Mouse (Mus musculus) forebrain, embryonic 15.5 days (tissue): ENCODE results near the gene Stom. TPM values are rescaled to one million over a fixed set of nuclear protein-coding genes. Genes with fewer than 3 reads are reported as not detected.

Source experiments
- ATAC-seq: fragments of 200-750 bp; cut with Nextera tagmentation; replicated peaks from 2 replicates; pipeline ENCODE4 v1.8.0; 2017; ENCODE audit warnings: mild to moderate bottlenecking, moderate TSS enrichment, moderate library complexity
- H3K27ac ChIP-seq: fragments of 300-500 bp; sonication (generic); replicated peaks from 2 replicates; pipeline ENCODE4 v1.5.1; 2015; ENCODE audit warnings: mild to moderate bottlenecking, inconsistent platforms
- H3K27me3 ChIP-seq: fragments of 300-500 bp; sonication (generic); 2 replicates; pipeline ENCODE4 v1.6.1; 2015; ENCODE audit warnings: inconsistent platforms
- H3K36me3 ChIP-seq: fragments of 300-500 bp; sonication (generic); 2 replicates; pipeline ENCODE4 v1.6.1; 2015; ENCODE audit warnings: mild to moderate bottlenecking, inconsistent platforms
- H3K4me1 ChIP-seq: fragments of 300-500 bp; sonication (generic); 2 replicates; pipeline ENCODE4 v1.6.1; 2015; ENCODE audit warnings: inconsistent platforms
- H3K4me2 ChIP-seq: fragments of 300-500 bp; sonication (generic); replicated peaks from 2 replicates; pipeline ENCODE4 v1.6.1; 2015; ENCODE audit warnings: mild to moderate bottlenecking, inconsistent platforms
- H3K4me3 ChIP-seq: fragments of 300-500 bp; sonication (generic); 2 replicates; pipeline ENCODE4 v1.5.1; 2015; ENCODE audit warnings: mild to moderate bottlenecking, inconsistent platforms
- H3K9ac ChIP-seq: fragments of 300-500 bp; sonication (generic); replicated peaks from 2 replicates; pipeline ENCODE4 v1.6.1; 2015; ENCODE audit warnings: mild to moderate bottlenecking, inconsistent platforms
- H3K9me3 ChIP-seq: fragments of 300-500 bp; sonication (generic); 2 replicates; pipeline ENCODE4 v1.6.1; 2016; ENCODE audit warnings: inconsistent platforms
- WGBS: fragments of 180-500 bp; shearing (Covaris S2); methylation state at CpG from one replicate; pipeline ENCODE4 v1.1.7; 2015; ENCODE audit warnings: mixed read lengths; 5-methylcytosine and 5-hydroxymethylcytosine counted together
- polyA plus RNA-seq: library from polyadenylated mRNA; unstranded; fragments of >200 nt; fragmentation: Nextera tagmentation; extraction: Ambion mirVana; gene quantifications from 2 replicates; pipeline ENCODE4 v1.2.1, GENCODE M21; 2015

The Stom gene
- polyA plus RNA-seq = 9.9 and 10.9 TPM in 2 replicates

- H3K4me2 ChIP-seq = peak within 1 kb of the TSS; percentile 93
- H3K4me1 ChIP-seq = peaks cover 18% of the 10 kb centered on the region
- ATAC-seq = peak; percentile 98
- H3K27me3 ChIP-seq = no peaks in the 10 kb centered on the region
- WGBS = under 1% methylated on average over 45 of the region's 45 CpGs
- no peaks in the 10 kb centered on the region for H3K36me3 ChIP-seq
- peak within 1 kb of the TSS; percentile 66 for H3K4me3 ChIP-seq
- H3K9ac ChIP-seq = peak within 1 kb of the TSS; percentile 66
- H3K9me3 ChIP-seq = no peaks in the 10 kb centered on the region
- H3K27ac ChIP-seq = peak within 1 kb of the TSS; percentile 57; the same call in 1 of the 2 replicates
These were observed at the start of gene Stom for GRCm38 (mm10) chr2:35336388-35337280. TSS of gene Stom (minus strand) at chr2:35336976.

- Histone ChIP-seq H3K9ac (no peak overlapping the region), H3K4me3 (no peak overlapping the region), H3K4me1 (no peaks in the 10 kb centered on the region), H3K9me3 (no peaks in the 10 kb centered on the region), H3K36me3 (no peaks in the 10 kb centered on the region), H3K27ac (no peak overlapping the region), H3K27me3 (no peaks in the 10 kb centered on the region), H3K4me2 (no peak overlapping the region)
- ATAC-seq = no peak
- 80% methylated on average over 9 of the region's 9 CpGs for WGBS
These were observed 48.7 kb upstream of the Stom start for GRCm38 (mm10) chr2:35385441-35385871.

GRCm38 (mm10) chr2:35379306-35379705 lies 42.5 kb upstream of the Stom start:
- no peaks in the 10 kb centered on the region for H3K4me1 ChIP-seq
- 77% methylated on average over 9 of the region's 9 CpGs for WGBS
- no peak overlapping the region for H3K4me2 ChIP-seq

GRCm38 (mm10) chr2:35377600-35377999 lies 40.8 kb upstream of the Stom start:
- H3K36me3 ChIP-seq = no peaks in the 10 kb centered on the region
- no peak overlapping the region for H3K4me3 ChIP-seq
- 85% methylated on average over 6 of the region's 6 CpGs for WGBS
- no peaks in the 10 kb centered on the region for H3K27me3 ChIP-seq
- H3K27ac ChIP-seq = no peak overlapping the region
- no peak overlapping the region for H3K9ac ChIP-seq
- no peak for ATAC-seq
- no peaks in the 10 kb centered on the region for H3K4me1 ChIP-seq
- no peak overlapping the region for H3K4me2 ChIP-seq
- H3K9me3 ChIP-seq = no peaks in the 10 kb centered on the region

More at GRCm38 (mm10) chr2:35379306-35379705, 42.5 kb upstream of the Stom start:
- no peak overlapping the region for H3K9ac ChIP-seq
- no peak overlapping the region for H3K27ac ChIP-seq
- no peaks in the 10 kb centered on the region for H3K36me3 ChIP-seq
- no peak overlapping the region for H3K4me3 ChIP-seq
- H3K9me3 ChIP-seq = no peaks in the 10 kb centered on the region
- no peak for ATAC-seq
- no peaks in the 10 kb centered on the region for H3K27me3 ChIP-seq

- 12% methylated on average over 3 of the region's 3 CpGs for WGBS
These were observed 36.2 kb upstream of the Stom start for GRCm38 (mm10) chr2:35373003-35373402.

GRCm38 (mm10) chr2:35370686-35371085 lies 33.9 kb upstream of the Stom start:
- Histone ChIP-seq H3K4me1 (no peaks in the 10 kb centered on the region), H3K27ac (no peak overlapping the region), H3K9ac (no peak overlapping the region), H3K27me3 (no peaks in the 10 kb centered on the region), H3K9me3 (no peaks in the 10 kb centered on the region), H3K4me2 (no peak overlapping the region), H3K4me3 (no peak overlapping the region), H3K36me3 (no peaks in the 10 kb centered on the region)
- ATAC-seq = no peak

More at GRCm38 (mm10) chr2:35373003-35373402, 36.2 kb upstream of the Stom start:
- H3K27me3 ChIP-seq = no peaks in the 10 kb centered on the region
- no peaks in the 10 kb centered on the region for H3K36me3 ChIP-seq
- no peak overlapping the region for H3K4me3 ChIP-seq
- no peaks in the 10 kb centered on the region for H3K9me3 ChIP-seq
- no peak overlapping the region for H3K27ac ChIP-seq
- ATAC-seq = no peak
- H3K4me2 ChIP-seq = no peak overlapping the region
- no peak overlapping the region for H3K9ac ChIP-seq
- no peaks in the 10 kb centered on the region for H3K4me1 ChIP-seq

DNA sequence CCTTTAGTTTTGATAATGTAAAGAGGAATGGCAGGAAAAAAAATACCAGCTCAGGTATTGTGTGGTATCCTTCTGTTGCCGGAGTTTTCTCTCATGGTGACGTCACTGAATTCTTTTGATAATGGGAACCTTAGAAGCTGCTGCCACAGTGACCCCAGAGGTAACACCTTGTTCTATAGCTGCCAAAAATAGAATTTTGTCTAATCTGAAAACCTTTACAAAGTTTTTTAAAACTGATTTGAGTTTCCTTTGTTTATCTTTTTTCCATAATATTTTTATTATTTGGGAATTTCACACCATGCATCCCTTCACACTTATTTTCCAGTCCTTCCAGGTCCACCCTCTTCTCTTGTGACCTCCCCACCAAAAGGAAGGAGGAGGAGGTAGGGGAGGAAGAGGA lies 30.9 kb upstream of the Stom start, which contains the start of gene 4930568D16Rik:
TSS of gene 4930568D16Rik (minus strand) at position 101 of the 400 bp plus-strand sequence.
- Histone ChIP-seq H3K9me3 (no peaks in the 10 kb centered on the region), H3K9ac (no peak within 1 kb of the TSS), H3K4me3 (no peak within 1 kb of the TSS), H3K4me2 (no peak within 1 kb of the TSS), H3K27ac (no peak within 1 kb of the TSS), H3K36me3 (no peaks in the 10 kb centered on the region), H3K27me3 (no peaks in the 10 kb centered on the region), H3K4me1 (no peaks in the 10 kb centered on the region)
- no peak for ATAC-seq
- 79% methylated on average over 2 of the region's 2 CpGs for WGBS

- no peak for ATAC-seq
- H3K9ac ChIP-seq = no peak overlapping the region
- H3K27ac ChIP-seq = no peak overlapping the region
- H3K4me2 ChIP-seq = no peak overlapping the region
- no peaks in the 10 kb centered on the region for H3K36me3 ChIP-seq
- WGBS = 60% methylated on average over 5 of the region's 5 CpGs
- H3K4me1 ChIP-seq = no peaks in the 10 kb centered on the region
- H3K27me3 ChIP-seq = no peaks in the 10 kb centered on the region
- no peak overlapping the region for H3K4me3 ChIP-seq
- no peaks in the 10 kb centered on the region for H3K9me3 ChIP-seq
These were observed 12.4 kb upstream of the Stom start for GRCm38 (mm10) chr2:35349184-35349583.

- H3K36me3 ChIP-seq = no peaks in the 10 kb centered on the region
- 83% methylated on average over 2 of the region's 2 CpGs for WGBS
- no peak overlapping the region for H3K27ac ChIP-seq
- H3K9ac ChIP-seq = no peak overlapping the region
- no peak overlapping the region for H3K4me2 ChIP-seq
- no peaks in the 10 kb centered on the region for H3K27me3 ChIP-seq
- ATAC-seq = no peak
- H3K4me1 ChIP-seq = no peaks in the 10 kb centered on the region
- H3K4me3 ChIP-seq = no peak overlapping the region
- H3K9me3 ChIP-seq = no peaks in the 10 kb centered on the region
These were observed 9.2 kb upstream of the Stom start for GRCm38 (mm10) chr2:35345984-35346383.

DNA sequence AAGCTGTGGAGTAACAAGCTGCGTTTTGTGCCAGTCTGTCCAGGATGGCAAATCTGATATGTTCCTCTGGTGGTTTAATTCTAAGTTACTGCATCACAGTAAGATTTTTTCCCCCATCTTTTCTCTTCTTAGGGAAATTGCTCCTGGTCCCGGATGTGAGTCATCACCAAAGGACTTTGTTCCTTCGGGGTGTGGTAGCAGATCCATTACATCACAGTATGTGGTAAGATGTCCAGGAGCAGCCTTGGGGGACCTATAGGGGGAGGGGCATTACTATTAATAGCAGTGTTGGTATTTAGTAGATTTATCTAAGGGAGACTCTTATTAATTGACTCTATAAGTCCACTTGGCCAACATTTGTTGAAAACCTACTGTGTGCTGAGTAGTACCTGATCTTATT lies 5.8 kb upstream of the Stom start:
- Histone ChIP-seq H3K27me3 (no peaks in the 10 kb centered on the region), H3K4me1 (peaks cover under 1% of the 10 kb centered on the region; the same call in 1 of the 2 replicates), H3K27ac (no peak overlapping the region), H3K9me3 (no peaks in the 10 kb centered on the region), H3K4me2 (no peak overlapping the region), H3K9ac (no peak overlapping the region), H3K4me3 (no peak overlapping the region), H3K36me3 (no peaks in the 10 kb centered on the region)
- no peak for ATAC-seq
- 83% methylated on average over 3 of the region's 3 CpGs for WGBS

DNA sequence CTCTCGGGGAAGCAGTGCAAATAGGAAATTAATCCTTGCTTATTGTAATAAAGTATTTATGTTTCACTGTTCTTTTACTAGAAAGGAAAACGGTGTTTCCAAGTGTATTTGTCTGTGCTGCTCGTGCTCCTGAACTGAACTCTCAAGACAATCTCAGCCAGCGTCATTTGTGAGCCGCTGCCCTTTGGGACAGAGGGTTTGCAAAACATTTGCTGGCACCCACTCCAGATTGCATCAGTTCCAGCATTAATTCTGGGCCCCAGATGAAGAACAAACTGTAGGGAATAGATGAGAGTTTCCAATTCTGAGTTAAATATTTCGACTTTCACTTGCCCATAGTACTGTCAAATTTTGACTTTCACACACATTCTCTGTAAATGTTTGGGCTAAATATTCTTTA lies 1.9 kb upstream of the Stom start:
- Histone ChIP-seq H3K9me3 (no peaks in the 10 kb centered on the region), H3K27me3 (no peaks in the 10 kb centered on the region), H3K4me1 (peaks cover 18% of the 10 kb centered on the region), H3K9ac (no peak overlapping the region), H3K36me3 (no peaks in the 10 kb centered on the region), H3K4me2 (no peak overlapping the region), H3K4me3 (no peak overlapping the region), H3K27ac (no peak overlapping the region)
- no peak for ATAC-seq
- WGBS = 83% methylated on average over 6 of the region's 6 CpGs

- Histone ChIP-seq H3K4me3 (no peak overlapping the region), H3K27ac (no peak overlapping the region), H3K36me3 (no peaks in the 10 kb centered on the region), H3K4me1 (peaks cover 18% of the 10 kb centered on the region), H3K27me3 (no peaks in the 10 kb centered on the region), H3K9me3 (no peaks in the 10 kb centered on the region), H3K4me2 (no peak overlapping the region), H3K9ac (no peak overlapping the region)
- ATAC-seq = no peak
- 80% methylated on average over 1 of the region's 1 CpGs for WGBS
These were observed 1.3 kb upstream of the Stom start for GRCm38 (mm10) chr2:35338036-35338435.
